Mouse (Mus musculus) cerebral cortex, adult 2 months (tissue): Measurements from ENCODE around the gene Vezf1.

Experiments used
- WGBS: fragments of 180-500 bp; shearing (Covaris S2); methylation state at CpG from one replicate; pipeline ENCODE4 v1.1.7; 2018; 5-methylcytosine and 5-hydroxymethylcytosine counted together

The Vezf1 gene

GRCm38 (mm10) chr11:88067586-88068410, at the start of gene Vezf1:
Vezf1 (plus strand) TSS chr11:88068279.
- under 1% methylated on average over 71 of the region's 81 CpGs for WGBS

GRCm38 (mm10) chr11:88023933-88024332, 44.1 kb upstream of the Vezf1 start:
- WGBS: 79% methylated on average over 2 of the region's 2 CpGs

DNA sequence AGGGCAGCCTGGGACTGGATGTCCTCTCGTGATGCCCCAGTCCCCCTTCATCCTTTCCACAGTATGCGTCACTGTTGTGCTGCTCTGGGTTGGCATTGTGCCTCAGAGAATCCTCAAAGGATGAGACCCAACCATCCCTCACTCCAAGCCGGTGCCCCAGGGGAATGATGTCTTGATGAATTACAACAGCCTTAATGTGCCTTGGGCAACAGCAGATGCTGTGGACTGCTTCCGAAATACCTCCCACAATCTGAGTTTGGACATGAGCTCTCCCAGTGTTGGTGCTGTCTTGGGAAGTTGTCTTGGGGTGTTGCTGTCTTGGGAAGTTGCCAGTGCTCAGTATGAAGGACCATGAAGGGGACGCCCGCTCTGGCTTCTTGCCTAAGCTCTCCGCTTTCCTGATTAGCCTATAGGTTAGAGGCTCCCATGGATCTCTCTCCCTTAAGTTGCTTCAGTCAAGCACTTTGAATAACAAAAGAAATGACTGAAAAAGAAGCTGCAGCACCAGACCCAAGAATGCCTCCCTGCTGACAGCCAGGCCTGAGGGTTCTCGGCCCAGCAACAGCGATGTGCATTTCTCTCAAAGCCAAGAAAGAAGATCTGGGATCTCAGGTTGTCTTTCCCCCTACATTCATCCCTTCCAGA, 40.6 kb upstream of the Vezf1 start:
- WGBS: 69% methylated on average over 9 of the region's 9 CpGs

DNA sequence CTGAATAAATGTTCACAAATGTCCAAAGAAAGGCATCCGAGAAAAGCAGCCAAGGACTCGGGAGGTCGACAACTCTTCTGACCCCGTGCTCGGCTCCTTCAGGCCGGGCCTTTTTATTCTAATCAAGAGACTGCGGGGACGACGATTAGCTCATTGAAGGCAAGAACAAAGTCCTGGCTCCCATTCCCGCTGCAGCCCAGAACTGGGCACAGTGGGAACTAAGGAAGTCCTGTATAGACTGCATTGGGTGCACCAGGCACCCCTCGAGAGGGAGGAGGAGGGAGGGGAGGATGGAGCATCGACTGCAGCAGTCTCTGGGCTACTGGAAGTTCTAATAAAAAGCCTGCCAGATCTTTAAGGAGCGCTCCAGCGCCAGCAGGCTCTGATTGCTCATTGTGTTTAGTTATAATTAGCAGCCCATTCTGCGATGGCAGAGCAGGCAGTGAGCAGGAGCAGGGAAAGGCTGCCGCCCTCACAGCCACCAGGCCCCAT, 39.8 kb upstream of the Vezf1 start:
- 17% methylated on average over 16 of the region's 16 CpGs for WGBS

DNA sequence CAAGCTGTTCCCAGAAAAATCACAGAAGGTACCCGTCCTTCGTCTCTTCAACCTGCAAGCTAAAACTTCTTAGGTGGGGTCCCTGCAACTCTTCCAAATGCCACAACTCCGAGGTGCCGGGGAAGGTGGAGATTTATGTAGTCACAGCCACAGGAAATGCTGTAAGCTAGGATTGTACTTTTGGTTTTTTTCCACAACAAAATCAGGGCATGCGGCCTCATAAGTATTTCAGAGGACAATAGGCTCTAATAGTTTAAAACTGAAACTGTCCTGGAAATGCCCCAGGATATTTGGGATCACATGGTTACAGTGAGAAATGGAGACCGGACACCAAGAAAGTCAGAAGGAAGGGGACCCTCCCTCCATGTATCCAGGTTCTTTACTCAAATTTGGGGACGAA, 37.9 kb upstream of the Vezf1 start:
- WGBS: 84% methylated on average over 7 of the region's 7 CpGs

- 86% methylated on average over 2 of the region's 2 CpGs for WGBS
These were observed 37.2 kb upstream of the Vezf1 start for GRCm38 (mm10) chr11:88030836-88031235.

- WGBS: 92% methylated on average over 5 of the region's 5 CpGs
These were observed 36.3 kb upstream of the Vezf1 start for GRCm38 (mm10) chr11:88031753-88032152.

- WGBS: 80% methylated on average over 7 of the region's 7 CpGs
These were observed 32.1 kb upstream of the Vezf1 start for GRCm38 (mm10) chr11:88035970-88036369.

- WGBS: 59% methylated on average over 10 of the region's 10 CpGs
These were observed 31.3 kb upstream of the Vezf1 start for GRCm38 (mm10) chr11:88036761-88037251.

DNA sequence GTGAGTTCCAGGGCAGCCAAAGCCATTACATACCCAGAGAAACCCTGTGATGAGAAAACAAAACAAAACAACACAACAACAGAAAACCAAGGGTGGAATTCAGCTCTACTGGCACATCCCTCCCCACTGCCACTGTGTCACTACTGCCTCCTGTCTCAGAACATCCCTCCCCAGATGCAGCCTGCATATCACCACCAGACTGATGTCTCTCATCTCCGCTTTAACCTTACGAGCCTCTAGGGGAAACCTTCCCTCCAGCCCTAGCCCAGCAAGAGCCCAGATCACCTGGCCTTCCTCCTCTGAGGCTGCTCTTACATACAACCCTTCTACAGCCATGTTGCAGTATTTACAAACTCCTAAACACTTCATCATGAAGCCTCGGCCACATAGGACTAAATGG, 30.7 kb upstream of the Vezf1 start:
- 88% methylated on average over 3 of the region's 3 CpGs for WGBS

- WGBS: 100% methylated on average over 1 of the region's 1 CpGs
These were observed 29.0 kb upstream of the Vezf1 start for GRCm38 (mm10) chr11:88039066-88039465.

DNA sequence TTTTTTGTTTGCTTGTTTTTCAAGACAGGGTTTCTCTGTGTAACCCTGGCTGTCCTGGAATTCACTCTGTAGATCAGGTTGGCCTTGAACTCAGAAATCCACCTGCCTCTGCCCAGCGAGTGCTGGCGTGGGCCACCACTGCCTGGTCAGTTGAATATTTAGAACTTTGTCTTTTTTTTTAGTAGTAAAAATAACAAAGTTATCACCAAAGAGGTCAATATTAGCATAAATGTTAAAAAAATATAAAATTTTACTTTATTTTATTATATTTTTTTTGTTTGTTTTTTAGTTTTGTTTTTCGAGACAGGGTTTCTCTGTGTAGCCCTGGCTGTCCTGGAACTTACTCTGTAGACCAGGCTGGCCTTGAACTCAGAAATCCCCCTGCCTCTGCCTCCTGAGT, 22.9 kb upstream of the Vezf1 start:
- 93% methylated on average over 3 of the region's 3 CpGs for WGBS

DNA sequence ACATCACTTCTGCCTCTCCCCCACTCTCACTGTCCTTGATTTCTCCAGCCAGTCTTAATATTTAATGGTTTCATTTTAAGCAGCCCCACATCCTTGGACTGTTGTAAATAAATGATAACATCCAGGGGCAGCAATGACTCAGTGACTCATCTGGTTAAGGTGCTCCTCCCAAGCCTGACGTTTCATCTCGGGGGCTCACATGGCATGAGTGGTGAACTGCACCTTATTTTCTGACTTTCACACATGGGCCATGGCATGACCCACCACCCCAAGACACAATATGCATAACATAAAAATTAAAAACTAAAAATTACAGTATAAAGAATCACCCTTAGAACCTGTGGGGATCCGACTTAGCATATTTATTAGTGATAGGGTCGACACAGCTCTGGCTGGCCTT, 22.2 kb upstream of the Vezf1 start:
- 88% methylated on average over 4 of the region's 4 CpGs for WGBS

GRCm38 (mm10) chr11:88046323-88046937, 21.6 kb upstream of the Vezf1 start:
- WGBS: 43% methylated on average over 17 of the region's 17 CpGs

DNA sequence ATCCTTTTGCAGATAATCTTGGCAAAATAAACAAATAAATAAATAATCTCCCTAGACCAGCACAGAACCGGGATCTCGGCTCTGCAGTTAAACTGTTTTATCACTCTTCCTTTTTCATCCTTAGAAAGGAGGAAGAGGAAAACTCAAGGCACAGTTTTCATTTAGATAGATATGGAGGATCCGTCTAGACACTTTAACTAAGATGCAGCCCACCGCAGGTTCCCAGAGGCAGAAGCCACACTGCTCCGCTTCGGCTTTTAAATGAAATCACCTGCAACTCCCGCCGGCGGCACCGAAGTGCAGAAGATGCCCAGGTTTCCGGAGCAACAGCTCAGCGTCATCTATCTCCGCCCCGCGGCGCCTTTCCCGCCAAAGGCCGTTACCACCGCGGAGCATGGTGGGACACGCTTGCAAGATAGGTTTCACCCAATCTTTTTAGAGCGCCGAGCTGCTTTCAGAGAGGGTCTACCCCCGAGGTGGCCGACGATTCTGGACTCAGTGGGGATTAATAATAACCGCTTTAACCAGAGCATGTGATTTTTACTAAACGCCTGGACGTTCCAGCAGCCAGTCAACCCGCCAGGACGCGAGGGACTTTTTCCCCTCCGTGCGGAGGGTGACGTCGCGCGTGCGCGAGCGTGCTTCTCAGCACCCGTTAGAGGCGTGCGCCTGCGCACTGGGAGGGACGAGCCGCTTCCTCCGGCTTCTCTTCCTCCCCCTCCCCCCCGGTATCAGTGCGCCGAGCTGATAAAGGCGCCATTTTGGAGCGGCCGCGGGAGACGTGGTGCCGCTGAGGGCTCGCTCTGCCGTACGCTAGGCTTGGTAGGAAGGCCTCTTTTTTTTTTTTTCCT, 20.9 kb upstream of the Vezf1 start, which contains the start of gene Srsf1:
Gene Srsf1 (plus strand): TSS at position 430 of the 851 bp plus-strand sequence.
- WGBS: under 1% methylated on average over 60 of the region's 60 CpGs

DNA sequence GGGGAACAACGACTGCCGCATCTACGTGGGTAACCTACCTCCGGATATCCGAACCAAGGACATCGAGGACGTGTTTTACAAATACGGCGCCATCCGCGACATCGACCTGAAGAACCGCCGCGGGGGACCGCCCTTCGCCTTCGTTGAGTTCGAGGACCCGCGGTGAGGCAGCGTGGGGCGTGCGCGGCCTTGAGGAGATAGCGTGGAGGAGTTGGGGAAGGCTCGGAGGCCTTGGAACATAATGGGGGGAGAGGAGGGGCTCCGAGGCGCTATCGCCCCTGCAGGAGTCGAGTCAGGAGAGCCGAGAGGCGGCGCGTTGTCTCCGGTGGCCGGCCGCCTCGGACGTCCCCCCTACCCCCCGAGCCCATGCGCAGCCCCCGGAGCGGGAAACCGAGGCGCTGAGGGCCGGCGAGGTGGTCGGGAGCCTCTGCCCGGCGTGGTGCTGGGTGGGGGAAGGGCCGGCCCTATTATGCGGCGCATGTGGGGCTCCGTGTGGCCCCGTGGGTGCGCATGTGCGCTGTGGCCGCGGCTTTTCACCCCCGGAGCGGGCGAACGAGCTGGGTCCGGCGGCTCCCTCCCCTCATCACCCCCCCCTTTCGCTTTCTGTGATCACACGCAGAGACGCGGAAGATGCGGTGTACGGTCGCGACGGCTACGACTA, 20.1 kb upstream of the Vezf1 start:
- WGBS: under 1% methylated on average over 76 of the region's 76 CpGs

DNA sequence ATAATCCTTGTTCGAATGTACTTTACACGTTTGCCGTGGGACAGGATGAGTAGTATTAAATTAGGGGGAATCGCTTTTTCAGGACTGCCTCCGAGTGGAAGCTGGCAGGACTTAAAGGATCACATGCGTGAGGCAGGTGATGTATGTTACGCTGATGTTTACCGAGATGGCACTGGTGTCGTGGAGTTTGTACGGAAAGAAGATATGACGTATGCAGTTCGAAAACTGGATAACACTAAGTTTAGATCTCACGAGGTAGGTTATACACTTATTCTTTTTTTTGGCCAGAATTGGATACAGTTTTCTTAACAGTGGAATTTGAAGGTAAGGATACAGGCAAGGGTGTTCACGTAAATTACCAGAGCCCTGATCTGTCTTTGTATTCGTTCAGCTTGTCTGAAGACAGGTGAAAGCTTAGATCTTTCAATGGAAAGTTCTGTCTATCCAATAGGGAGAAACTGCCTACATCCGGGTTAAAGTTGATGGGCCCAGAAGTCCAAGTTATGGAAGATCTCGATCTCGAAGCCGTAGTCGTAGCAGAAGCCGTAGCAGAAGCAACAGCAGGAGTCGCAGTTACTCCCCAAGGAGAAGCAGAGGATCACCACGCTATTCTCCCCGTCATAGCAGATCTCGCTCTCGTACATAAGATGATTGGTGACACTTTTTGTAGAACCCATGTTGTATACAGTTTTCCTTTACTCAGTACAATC, 19.0 kb upstream of the Vezf1 start:
- WGBS: 14% methylated on average over 26 of the region's 26 CpGs

- 65% methylated on average over 4 of the region's 4 CpGs for WGBS
These were observed 15.4 kb upstream of the Vezf1 start for GRCm38 (mm10) chr11:88052638-88053037.

- 42% methylated on average over 3 of the region's 3 CpGs for WGBS
These were observed 14.3 kb upstream of the Vezf1 start for GRCm38 (mm10) chr11:88053821-88054220.

GRCm38 (mm10) chr11:88054589-88054988, 13.5 kb upstream of the Vezf1 start:
- 72% methylated on average over 1 of the region's 1 CpGs for WGBS
